Mouse (Mus musculus): ENCODE results near the gene Plce1. TPM values are rescaled to one million over a fixed set of nuclear protein-coding genes. Genes with fewer than 3 reads are reported as not detected.

Plce1 gene
- polyA plus RNA-seq, 1 experiment from 2014 or later: 4.1 TPM

DNA sequence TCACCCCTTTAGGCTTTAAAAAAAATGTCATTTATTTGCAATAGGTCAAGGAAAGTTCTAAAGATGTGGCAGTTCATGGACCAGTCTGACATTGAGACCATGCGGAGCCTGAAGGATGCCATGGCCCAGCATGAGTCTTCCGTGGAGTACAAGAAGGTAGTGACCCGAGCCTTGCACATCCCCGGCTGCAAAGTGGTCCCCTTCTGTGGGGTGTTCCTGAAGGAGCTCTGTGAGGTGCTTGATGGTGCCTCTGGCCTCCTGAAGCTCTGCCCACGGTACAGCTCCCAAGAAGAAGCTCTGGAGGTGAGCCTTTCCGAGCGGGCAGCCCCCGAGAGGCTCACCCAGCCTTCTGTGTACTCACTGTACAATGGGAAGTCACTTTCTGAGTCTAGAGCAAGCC is 220.9 kb downstream of the Plce1 start:
- Histone ChIP-seq H3K4me1 (no peaks in the 10 kb centered on the region), H3K9me3 (replicated peaks) (no peaks in the 10 kb centered on the region), H3K27me3 (replicated peaks) (no peaks in the 10 kb centered on the region), H3K4me2 (no peak overlapping the region), H3K9ac (replicated peaks) (no peak overlapping the region), H3K27ac (replicated peaks) (no peak overlapping the region), H3K4me3 (replicated peaks) (no peak overlapping the region), H3K36me3 (no peaks in the 10 kb centered on the region)
- WGBS: 95% methylated on average over 8 of the region's 8 CpGs
- ATAC-seq (ENCODE audit: low FRiP score): no peak

DNA sequence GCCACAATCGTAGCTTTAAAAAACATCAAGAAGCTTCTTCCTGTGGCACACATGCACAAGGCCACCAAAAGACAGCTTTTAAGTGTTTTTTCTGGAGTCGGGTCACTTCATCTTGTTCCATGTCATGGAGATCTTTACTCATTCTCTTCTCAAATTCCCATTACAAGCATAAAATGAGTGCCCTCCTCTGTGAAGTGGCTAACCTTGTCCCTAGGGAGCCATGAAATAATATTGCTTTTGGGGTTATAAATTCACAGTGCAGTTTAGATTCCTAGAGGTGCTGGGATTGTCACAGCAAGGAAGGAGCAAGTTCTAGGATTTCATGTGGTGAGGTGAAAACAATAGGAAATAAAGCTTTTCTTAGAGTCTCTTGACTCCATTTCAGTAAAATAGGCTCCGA is 223.8 kb downstream of the Plce1 start:
- 72% methylated on average over 3 of the region's 3 CpGs for WGBS
- Histone ChIP-seq H3K27ac (replicated peaks) (no peak overlapping the region), H3K27me3 (replicated peaks) (no peaks in the 10 kb centered on the region), H3K4me3 (replicated peaks) (no peak overlapping the region), H3K4me1 (no peaks in the 10 kb centered on the region), H3K9me3 (replicated peaks) (no peaks in the 10 kb centered on the region), H3K9ac (replicated peaks) (no peak overlapping the region), H3K4me2 (no peak overlapping the region), H3K36me3 (no peaks in the 10 kb centered on the region)
- no peak for ATAC-seq (ENCODE audit: low FRiP score)

DNA sequence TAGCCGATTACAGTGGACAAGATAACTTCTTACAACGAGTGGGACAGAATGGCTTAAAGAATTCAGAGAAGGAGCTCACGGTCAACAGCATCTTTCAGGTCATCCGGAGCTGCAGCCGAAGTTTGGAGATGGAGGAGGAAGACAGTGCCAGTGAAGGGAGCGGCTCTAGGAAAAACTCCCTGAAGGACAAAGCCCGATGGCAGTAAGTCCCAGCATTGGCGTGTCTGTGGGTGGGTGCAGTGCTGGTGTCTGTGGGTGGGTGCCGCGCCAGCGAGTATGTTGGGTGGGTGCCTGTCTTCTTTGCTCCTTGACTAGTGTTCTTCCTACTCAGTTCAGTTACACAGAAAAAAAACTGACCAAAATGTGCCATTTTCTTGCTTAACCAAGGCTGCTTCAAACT is 224.3 kb downstream of the Plce1 start:
- no peak overlapping the region for H3K27ac ChIP-seq (replicated peaks)
- no peak overlapping the region for H3K4me3 ChIP-seq (replicated peaks)
- H3K36me3 ChIP-seq: no peaks in the 10 kb centered on the region
- H3K9me3 ChIP-seq (replicated peaks): no peaks in the 10 kb centered on the region
- no peak overlapping the region for H3K4me2 ChIP-seq
- WGBS: 88% methylated on average over 11 of the region's 11 CpGs
- no peak overlapping the region for H3K9ac ChIP-seq (replicated peaks)
- no peaks in the 10 kb centered on the region for H3K27me3 ChIP-seq (replicated peaks)
- H3K4me1 ChIP-seq: no peaks in the 10 kb centered on the region
- ATAC-seq (ENCODE audit: low FRiP score): no peak

DNA sequence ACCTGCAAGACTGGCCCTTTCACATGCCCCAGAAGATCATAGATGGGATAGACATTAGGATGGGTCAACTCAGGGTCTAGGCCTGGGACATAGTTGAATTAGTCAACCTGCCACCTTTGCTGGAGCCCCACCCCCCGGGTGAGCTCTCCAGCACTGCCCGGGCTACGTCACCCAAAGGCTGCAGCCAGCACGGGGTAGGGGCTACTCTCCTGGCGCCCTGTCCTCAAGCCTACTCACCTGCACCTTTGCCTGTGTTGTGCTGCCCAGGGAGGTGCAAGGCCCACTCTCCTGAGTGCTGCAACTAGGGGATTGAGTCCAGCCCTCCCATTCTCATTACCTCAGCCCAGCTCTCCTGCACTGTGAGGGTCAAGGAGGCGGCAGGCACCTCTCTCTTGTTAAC is 225.5 kb downstream of the Plce1 start:
- no peak overlapping the region for H3K9ac ChIP-seq (replicated peaks)
- no peaks in the 10 kb centered on the region for H3K4me1 ChIP-seq
- no peak overlapping the region for H3K27ac ChIP-seq (replicated peaks)
- ATAC-seq (ENCODE audit: low FRiP score): no peak
- H3K36me3 ChIP-seq: no peaks in the 10 kb centered on the region
- H3K9me3 ChIP-seq (replicated peaks): no peaks in the 10 kb centered on the region
- H3K4me3 ChIP-seq (replicated peaks): no peak overlapping the region
- H3K4me2 ChIP-seq: no peak overlapping the region
- 95% methylated on average over 6 of the region's 6 CpGs for WGBS
- no peaks in the 10 kb centered on the region for H3K27me3 ChIP-seq (replicated peaks)

DNA sequence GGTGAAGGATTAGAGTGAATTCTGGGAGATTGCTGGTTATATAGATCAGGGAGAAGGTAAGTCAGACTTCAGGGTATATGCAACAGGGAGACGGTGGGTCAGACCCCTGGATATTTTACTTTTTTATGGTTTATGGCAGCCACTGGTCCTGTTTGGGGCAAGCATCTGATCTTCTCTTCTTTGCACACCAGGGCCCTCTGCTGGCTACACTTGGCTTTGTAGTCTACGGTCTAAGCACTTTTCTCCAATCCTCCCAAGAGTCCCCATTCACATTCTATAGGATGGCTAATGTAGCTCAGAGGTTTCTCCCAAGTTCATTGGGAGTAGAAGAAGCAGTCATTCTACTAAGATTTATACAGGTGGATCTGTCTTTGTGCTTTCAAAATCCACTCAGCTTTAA is 228.5 kb downstream of the Plce1 start:
- no peaks in the 10 kb centered on the region for H3K36me3 ChIP-seq
- H3K27ac ChIP-seq (replicated peaks): no peak overlapping the region
- H3K9ac ChIP-seq (replicated peaks): no peak overlapping the region
- H3K4me3 ChIP-seq (replicated peaks): no peak overlapping the region
- no peaks in the 10 kb centered on the region for H3K27me3 ChIP-seq (replicated peaks)
- H3K4me1 ChIP-seq: no peaks in the 10 kb centered on the region
- H3K9me3 ChIP-seq (replicated peaks): no peaks in the 10 kb centered on the region
- H3K4me2 ChIP-seq: no peak overlapping the region
- no peak for ATAC-seq (ENCODE audit: low FRiP score)
- WGBS: 93% methylated on average over 2 of the region's 2 CpGs

DNA sequence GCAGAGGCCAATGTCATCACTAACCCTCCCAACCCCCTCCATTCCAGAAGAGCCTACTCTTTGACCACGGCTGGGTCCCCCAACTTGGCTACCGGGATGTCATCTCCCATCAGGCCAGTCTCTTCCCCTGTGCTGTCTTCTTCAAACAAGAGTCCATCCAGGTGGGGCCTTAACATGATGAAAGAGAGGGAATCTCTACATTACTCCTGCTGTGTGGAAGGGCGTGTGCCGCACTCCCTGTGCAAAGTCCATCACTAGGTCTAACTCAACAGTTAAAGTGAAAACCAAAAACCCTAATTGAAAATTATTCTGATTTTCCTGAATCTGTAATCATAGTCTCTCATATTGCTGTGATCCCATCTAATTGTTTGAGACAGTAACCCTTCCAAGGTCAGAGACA is 240.9 kb downstream of the Plce1 start:
- Histone ChIP-seq H3K27ac (replicated peaks) (no peak overlapping the region), H3K4me2 (no peak overlapping the region), H3K9me3 (replicated peaks) (no peaks in the 10 kb centered on the region), H3K27me3 (replicated peaks) (no peaks in the 10 kb centered on the region), H3K4me1 (0 out of 2 replicates have a peak, but pooled peaks cover 3% of the 10 kb centered on the region), H3K36me3 (no peaks in the 10 kb centered on the region), H3K9ac (replicated peaks) (no peak overlapping the region), H3K4me3 (replicated peaks) (no peak overlapping the region)
- no peak for ATAC-seq (ENCODE audit: low FRiP score)
- 93% methylated on average over 4 of the region's 4 CpGs for WGBS

DNA sequence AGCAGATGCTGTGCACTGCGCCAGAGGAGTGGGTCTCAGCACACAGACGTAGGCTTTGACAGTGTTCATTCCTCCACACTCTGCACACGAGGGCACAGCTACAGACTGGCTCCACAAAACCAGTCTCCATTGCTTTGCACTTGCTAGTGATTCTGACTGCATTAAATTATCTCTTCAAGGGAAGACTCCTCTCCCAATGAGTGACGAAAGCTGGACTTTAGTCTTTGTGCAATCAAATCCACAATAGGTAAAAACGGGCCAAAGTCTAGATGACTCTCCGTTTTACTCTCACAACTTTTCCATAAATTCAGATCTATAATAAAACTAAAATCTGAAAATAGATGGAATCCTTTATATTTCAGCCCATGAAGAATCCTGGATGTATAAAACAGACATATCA is 242.1 kb downstream of the Plce1 start:
- Histone ChIP-seq H3K4me1 (0 out of 2 replicates have a peak, but pooled peaks cover 3% of the 10 kb centered on the region), H3K4me3 (replicated peaks) (no peak overlapping the region), H3K27me3 (replicated peaks) (no peaks in the 10 kb centered on the region), H3K27ac (replicated peaks) (no peak overlapping the region), H3K36me3 (no peaks in the 10 kb centered on the region), H3K9me3 (replicated peaks) (no peaks in the 10 kb centered on the region), H3K9ac (replicated peaks) (no peak overlapping the region), H3K4me2 (no peak overlapping the region)
- 86% methylated on average over 6 of the region's 6 CpGs for WGBS
- ATAC-seq (ENCODE audit: low FRiP score): no peak

DNA sequence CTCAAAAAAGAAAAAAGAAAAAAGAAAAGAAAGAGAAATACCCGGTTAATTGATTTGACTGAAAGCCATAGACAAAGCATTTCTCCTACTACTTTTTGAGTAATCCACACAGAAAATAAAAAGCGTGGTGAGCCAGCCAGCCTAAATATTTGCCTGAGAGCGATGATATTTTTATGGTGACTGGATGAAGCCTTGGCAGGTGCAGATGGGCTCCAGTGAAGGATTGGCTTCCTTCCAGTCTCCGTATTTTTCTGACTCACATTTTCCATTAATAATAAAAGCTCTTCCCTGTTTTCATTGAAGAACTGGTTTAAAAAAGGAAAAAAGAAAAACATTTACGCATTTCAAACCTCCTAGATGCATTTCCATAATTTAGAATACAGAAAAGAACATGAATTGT is 243.1 kb downstream of the Plce1 start:
- Histone ChIP-seq H3K27ac (replicated peaks) (0 out of 2 replicates have a peak overlapping the region, but pooled peaks have one; percentile 9), H3K4me3 (replicated peaks) (no peak overlapping the region), H3K4me1 (0 out of 2 replicates have a peak, but pooled peaks cover 3% of the 10 kb centered on the region), H3K4me2 (no peak overlapping the region), H3K36me3 (no peaks in the 10 kb centered on the region), H3K9me3 (replicated peaks) (no peaks in the 10 kb centered on the region), H3K27me3 (replicated peaks) (no peaks in the 10 kb centered on the region), H3K9ac (replicated peaks) (no peak overlapping the region)
- ATAC-seq (ENCODE audit: low FRiP score): no peak
- WGBS: 56% methylated on average over 5 of the region's 5 CpGs

DNA sequence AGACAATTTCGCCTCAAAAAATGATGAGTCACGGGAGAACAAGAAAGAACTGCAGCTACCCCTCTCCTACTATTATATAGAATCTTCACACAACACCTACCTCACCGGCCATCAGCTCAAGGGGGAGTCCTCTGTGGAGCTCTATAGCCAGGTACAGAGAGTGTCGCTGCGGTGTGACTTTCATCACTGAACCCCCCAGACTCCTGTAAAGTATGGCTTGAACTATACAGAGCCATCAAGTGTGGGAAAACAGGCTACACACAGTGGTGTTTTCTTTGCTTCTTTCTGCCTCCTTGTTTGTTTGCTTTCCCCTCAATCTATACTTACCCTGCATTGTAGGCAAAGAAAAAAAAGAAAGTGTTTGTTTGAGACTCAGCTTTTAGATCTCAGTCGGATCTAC is 247.9 kb downstream of the Plce1 start:
- H3K4me3 ChIP-seq (replicated peaks): no peak overlapping the region
- peak; percentile 50 for ATAC-seq (ENCODE audit: low FRiP score)
- H3K36me3 ChIP-seq: 0 out of 2 replicates have a peak, but pooled peaks cover 3% of the 10 kb centered on the region
- no peak overlapping the region for H3K9ac ChIP-seq (replicated peaks)
- H3K9me3 ChIP-seq (replicated peaks): no peaks in the 10 kb centered on the region
- H3K27me3 ChIP-seq (replicated peaks): no peaks in the 10 kb centered on the region
- H3K27ac ChIP-seq (replicated peaks): peak overlapping the region; percentile 58; the same call in 1 of the 2 replicates
- WGBS: 66% methylated on average over 6 of the region's 6 CpGs
- H3K4me2 ChIP-seq: no peak overlapping the region
- H3K4me1 ChIP-seq: no peaks in the 10 kb centered on the region

DNA sequence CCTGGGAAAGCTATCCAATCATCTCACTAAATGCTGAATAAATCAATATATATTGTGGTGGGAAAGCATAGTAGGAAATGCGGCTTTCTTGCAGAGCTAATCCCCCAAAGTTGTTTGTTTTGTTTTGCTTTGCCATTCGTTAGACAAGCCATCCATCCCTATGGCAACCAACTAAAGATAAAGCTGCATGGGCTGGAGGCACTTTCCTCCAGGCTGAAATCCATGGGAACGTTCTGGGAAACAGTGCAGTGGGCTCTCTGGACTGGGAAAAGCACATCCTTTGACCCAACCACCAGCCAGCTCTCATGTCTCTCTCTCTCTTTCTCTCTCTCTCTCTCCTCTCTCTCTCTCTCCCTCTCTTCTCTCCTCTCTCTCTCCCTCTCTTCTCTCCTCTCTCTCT is 248.4 kb downstream of the Plce1 start:
- Histone ChIP-seq H3K4me3 (replicated peaks) (no peak overlapping the region), H3K27ac (replicated peaks) (peak overlapping the region; percentile 58; the same call in 1 of the 2 replicates), H3K36me3 (0 out of 2 replicates have a peak, but pooled peaks cover 3% of the 10 kb centered on the region), H3K27me3 (replicated peaks) (no peaks in the 10 kb centered on the region), H3K9me3 (replicated peaks) (no peaks in the 10 kb centered on the region), H3K9ac (replicated peaks) (no peak overlapping the region), H3K4me2 (no peak overlapping the region), H3K4me1 (no peaks in the 10 kb centered on the region)
- 20% methylated on average over 3 of the region's 3 CpGs for WGBS
- peak; percentile 87 for ATAC-seq (ENCODE audit: low FRiP score)

DNA sequence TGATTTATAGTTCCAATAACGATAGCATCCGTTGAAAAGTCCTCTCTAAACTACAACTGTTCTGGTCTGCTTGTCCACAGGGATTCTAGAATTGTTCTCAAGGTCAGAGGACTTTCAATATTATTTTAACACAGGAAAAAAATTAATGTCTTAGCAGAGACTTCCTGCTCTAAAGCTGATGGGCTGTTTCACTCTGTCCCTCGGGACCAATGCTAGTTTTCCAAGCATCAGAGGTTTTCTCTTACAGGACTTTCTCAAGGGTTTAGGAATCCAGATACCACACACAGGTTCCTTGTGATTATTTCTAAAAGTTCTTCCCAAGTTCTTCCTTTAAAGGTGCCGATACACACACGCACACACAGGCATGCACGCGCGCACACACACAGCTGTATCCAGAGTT is 263.6 kb downstream of the Plce1 start:
- Histone ChIP-seq H3K9ac (replicated peaks) (no peak overlapping the region), H3K27me3 (replicated peaks) (no peaks in the 10 kb centered on the region), H3K4me3 (replicated peaks) (no peak overlapping the region), H3K9me3 (replicated peaks) (no peaks in the 10 kb centered on the region), H3K27ac (replicated peaks) (no peak overlapping the region), H3K4me2 (no peak overlapping the region), H3K4me1 (no peaks in the 10 kb centered on the region), H3K36me3 (no peaks in the 10 kb centered on the region)
- no peak for ATAC-seq (ENCODE audit: low FRiP score)
- 83% methylated on average over 8 of the region's 8 CpGs for WGBS

DNA sequence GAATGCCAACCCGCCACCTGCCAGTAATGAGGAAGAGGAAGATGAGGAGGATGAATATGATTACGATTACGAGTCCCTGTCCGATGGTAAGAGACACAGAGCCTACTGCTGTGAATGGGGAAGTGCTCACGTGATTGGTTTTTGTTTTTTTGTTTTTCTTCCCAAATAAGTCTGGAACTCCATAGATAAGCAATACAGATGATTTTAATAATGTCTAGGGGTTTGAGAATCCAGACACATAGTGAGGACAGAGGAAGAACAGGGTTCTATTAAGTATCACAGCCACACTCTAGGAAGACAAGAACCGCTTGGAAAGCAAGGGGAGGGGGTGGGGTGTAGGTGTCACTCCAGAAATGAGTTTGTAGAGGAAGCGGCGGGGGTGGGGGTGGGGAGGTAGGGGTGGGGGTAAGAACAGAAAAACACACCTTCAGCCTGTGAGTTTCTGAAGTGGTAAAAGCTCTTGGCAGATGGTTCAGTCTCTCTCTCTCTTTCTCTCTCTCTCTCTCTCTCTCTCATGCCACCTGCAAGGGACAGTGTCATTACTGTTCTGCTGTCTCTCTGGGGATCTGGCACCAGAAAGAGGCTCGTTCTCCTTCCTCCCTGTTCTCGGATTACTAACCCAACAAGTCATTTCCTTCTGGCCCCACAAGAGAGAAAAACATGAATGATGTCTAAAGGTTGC is 265.0 kb downstream of the Plce1 start:
- WGBS: 72% methylated on average over 10 of the region's 10 CpGs
- ATAC-seq (ENCODE audit: low FRiP score): no peak
- no peak overlapping the region for H3K9ac ChIP-seq (replicated peaks)
- no peaks in the 10 kb centered on the region for H3K4me1 ChIP-seq
- H3K27ac ChIP-seq (replicated peaks): no peak overlapping the region
- no peaks in the 10 kb centered on the region for H3K27me3 ChIP-seq (replicated peaks)
- H3K36me3 ChIP-seq: no peaks in the 10 kb centered on the region
- H3K4me3 ChIP-seq (replicated peaks): no peak overlapping the region
- H3K9me3 ChIP-seq (replicated peaks): no peaks in the 10 kb centered on the region
- H3K4me2 ChIP-seq: no peak overlapping the region
